Mouse (Mus musculus): ENCODE results near the gene Hap1. TPM values are rescaled to one million over a fixed set of nuclear protein-coding genes. Genes with fewer than 3 reads are reported as not detected.
A peak's percentile ranks its signal among the peaks of the same experiment; 100 is the strongest.

Hap1 gene
- 1.1 and 11.9 TPM in 2 replicates for polyA plus RNA-seq (2011; ENCODE audit: insufficient read depth, insufficient read length, low replicate concordance, missing spikeins)

DNA sequence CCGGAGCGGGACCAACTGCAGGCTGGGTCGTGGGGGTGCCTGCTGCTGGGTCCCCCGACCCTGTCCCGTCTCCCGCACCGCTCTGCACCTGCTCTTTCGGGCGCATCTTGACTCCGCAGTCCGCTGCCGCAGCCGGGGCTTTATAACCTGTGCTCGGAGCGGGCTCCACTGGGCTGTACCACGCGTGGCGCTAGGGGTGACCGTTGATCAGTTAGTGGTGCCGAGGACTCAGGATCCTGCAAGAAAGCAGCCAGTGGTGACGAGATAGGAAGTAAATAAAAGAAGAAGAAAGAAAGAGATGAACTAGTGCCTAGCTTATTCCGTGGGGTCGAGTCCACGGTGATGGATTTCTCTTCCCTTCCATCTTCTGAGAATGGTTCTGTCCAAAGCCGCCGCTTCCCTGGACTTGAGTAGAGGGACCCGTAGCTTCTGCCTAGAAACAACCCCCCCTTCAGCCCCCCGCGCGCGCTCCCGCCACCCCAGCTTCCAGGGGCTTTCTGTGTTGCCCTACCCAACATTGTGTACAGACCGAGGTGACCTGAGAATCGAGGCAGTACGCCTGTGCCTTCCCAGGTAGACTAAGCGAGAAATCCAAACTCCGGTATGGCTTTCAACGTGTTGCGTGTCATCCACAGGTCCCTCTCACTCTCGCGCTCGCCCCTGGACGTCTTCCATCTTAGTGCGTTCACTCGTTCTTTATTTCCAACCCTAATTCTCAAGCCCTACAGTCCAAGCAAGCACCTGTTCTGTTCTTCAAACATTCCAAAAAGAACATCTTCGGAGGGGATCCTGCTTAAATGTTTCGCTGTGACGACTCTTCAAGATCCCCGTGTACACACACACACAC, at the start of gene Hap1:
Hap1 (minus strand) TSS at position 157 of the 847 bp plus-strand sequence.
- no peaks in the 10 kb centered on the region for H3K4me1 ChIP-seq (ENCODE audit: control insufficient read depth, insufficient read depth, low read length)
- TF ChIP-seq POLR2A (IDR thresholded peaks at IDR 0.05; ENCODE audit: borderline replicate concordance, control insufficient read depth, low read depth, low read length), result no peak
- TF ChIP-seq CTCF (IDR thresholded peaks at IDR 0.05; ENCODE audit: control insufficient read depth, insufficient read depth, low read length), result no peak
- WGBS, result 3% methylated on average over 49 of the region's 49 CpGs
- peak within 1 kb of the TSS; percentile 54 for H3K4me3 ChIP-seq (replicated peaks; ENCODE audit: control insufficient read depth, low read depth, low read length)
- H3K27ac ChIP-seq (ENCODE audit: control insufficient read depth, insufficient read depth, low read depth, low read length, poor library complexity), result no peak within 1 kb of the TSS

DNA sequence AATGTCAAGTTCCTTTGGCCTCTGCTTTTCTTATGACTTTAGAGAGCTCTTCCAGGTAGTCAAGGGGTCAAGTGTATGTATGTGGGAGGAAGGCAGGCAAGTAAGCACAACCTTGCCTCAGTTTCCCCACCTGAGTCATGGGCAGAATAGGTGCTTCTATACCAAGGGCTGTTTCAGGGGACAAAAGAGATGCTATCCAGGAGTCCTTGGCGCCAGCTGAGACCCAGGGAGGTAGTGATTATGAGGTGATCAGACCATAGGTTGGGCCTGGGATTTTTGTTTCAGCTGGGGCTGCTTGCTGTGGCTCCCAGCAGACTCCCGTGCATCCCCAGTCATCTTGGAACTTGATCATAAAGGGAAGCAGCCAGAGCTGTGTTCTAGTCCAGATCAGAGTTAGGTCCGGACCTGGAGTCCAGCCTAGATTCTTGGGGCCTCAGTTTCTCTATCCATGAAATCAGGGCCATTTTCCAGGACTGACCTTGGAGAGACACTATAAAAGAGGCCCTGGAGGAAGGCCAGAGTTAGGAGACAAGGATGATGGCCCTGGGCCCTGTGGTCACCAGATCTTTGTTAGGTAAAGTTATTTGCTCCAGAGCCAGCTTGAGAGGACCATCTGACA, 48.6 kb upstream of the Hap1 start:
- H3K4me3 ChIP-seq (replicated peaks; ENCODE audit: control insufficient read depth, low read depth, low read length), result no peak overlapping the region
- H3K27ac ChIP-seq (ENCODE audit: control insufficient read depth, insufficient read depth, low read depth, low read length, poor library complexity), result no peak overlapping the region
- WGBS, result 78% methylated on average over 3 of the region's 3 CpGs
- no peaks in the 10 kb centered on the region for H3K4me1 ChIP-seq (ENCODE audit: control insufficient read depth, insufficient read depth, low read length)
- no peak for TF ChIP-seq CTCF (IDR thresholded peaks at IDR 0.05; ENCODE audit: control insufficient read depth, insufficient read depth, low read length)
- no peak for TF ChIP-seq POLR2A (IDR thresholded peaks at IDR 0.05; ENCODE audit: borderline replicate concordance, control insufficient read depth, low read depth, low read length)

DNA sequence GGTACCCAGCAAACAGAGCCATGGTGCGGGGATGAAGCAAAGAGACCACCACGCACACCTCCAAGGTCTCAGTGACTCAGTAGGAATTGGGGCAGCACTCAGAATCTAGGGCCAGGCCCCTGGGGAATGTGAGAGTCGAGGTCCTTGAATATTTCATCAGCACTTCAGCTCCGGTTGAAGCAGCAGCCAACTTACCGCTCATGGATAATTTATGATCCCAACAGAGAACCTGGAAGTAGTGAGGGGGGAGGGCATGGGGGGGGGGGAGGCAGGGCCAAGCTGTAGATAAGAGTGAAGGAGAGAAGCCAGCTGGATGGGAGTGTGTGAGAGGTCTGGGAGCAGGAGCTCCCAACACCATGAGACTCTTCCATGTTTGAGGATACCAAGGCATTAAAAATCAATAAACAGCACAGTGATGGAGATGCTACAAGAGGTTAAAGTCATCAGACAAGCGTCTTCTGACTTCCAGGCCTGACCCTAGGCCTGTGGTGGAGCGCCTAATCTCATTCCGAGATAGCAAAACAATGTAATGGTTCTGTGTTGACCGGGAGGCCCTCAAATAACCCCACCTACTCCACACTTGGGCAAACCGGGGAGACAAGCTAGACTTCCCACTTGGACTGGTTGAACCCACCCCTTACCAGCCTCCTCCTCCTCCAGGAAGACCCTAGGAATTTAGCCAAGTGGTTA, 47.7 kb upstream of the Hap1 start:
- 76% methylated on average over 10 of the region's 10 CpGs for WGBS
- no peak overlapping the region for H3K4me3 ChIP-seq (replicated peaks; ENCODE audit: control insufficient read depth, low read depth, low read length)
- TF ChIP-seq CTCF (IDR thresholded peaks at IDR 0.05; ENCODE audit: control insufficient read depth, insufficient read depth, low read length) (no peak), POLR2A (IDR thresholded peaks at IDR 0.05; ENCODE audit: borderline replicate concordance, control insufficient read depth, low read depth, low read length) (no peak)
- H3K27ac ChIP-seq (ENCODE audit: control insufficient read depth, insufficient read depth, low read depth, low read length, poor library complexity), result no peak overlapping the region
- no peaks in the 10 kb centered on the region for H3K4me1 ChIP-seq (ENCODE audit: control insufficient read depth, insufficient read depth, low read length)

DNA sequence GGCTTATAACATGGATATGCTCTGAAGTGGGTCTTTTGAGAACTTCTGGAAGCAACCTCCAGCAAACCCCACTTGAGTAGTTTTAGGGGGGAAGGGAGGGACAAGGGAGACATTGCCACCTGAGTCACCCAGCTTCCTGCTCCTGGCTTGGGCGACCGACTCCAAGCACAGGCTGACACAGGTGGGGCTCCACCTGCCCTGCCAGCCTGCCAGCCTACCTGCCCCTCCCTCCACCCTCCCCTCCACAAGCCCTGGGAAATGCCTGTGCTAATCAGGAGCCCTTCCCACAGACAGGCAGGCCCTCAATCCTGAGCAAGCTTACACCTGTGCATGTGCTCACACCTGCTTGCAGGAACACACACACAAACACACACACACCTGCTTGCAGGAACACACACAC, 46.8 kb upstream of the Hap1 start:
- Histone ChIP-seq H3K27ac (ENCODE audit: control insufficient read depth, insufficient read depth, low read depth, low read length, poor library complexity) (no peak overlapping the region), H3K4me3 (replicated peaks; ENCODE audit: control insufficient read depth, low read depth, low read length) (no peak overlapping the region), H3K4me1 (ENCODE audit: control insufficient read depth, insufficient read depth, low read length) (no peaks in the 10 kb centered on the region; the same call in 1 of the 2 replicates)
- TF ChIP-seq CTCF (IDR thresholded peaks at IDR 0.05; ENCODE audit: control insufficient read depth, insufficient read depth, low read length) (no peak), POLR2A (IDR thresholded peaks at IDR 0.05; ENCODE audit: borderline replicate concordance, control insufficient read depth, low read depth, low read length) (no peak)
- 67% methylated on average over 2 of the region's 2 CpGs for WGBS

DNA sequence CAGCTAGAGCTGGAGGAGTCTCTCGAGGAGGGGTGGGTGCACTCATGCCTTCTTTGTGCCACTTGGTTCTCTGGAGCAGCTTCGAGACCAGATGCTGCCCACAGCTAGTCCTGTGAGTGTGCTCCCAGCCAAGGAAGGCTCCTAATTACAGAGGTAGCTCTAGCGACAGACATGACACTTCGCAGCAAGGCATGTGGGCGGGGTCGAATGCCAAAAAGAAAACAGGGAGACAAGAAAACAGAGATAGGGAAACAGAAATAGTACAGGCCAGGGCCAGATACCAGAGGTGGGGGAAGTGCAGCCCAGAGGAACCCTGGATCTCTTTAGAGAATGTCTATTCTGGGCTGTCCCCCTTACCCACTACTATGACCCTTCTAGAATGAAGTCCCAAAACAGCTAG, 46.3 kb upstream of the Hap1 start:
- H3K4me1 ChIP-seq (ENCODE audit: control insufficient read depth, insufficient read depth, low read length), result no peaks in the 10 kb centered on the region; the same call in 1 of the 2 replicates
- no peak for TF ChIP-seq POLR2A (IDR thresholded peaks at IDR 0.05; ENCODE audit: borderline replicate concordance, control insufficient read depth, low read depth, low read length)
- TF ChIP-seq CTCF (IDR thresholded peaks at IDR 0.05; ENCODE audit: control insufficient read depth, insufficient read depth, low read length), result no peak

DNA sequence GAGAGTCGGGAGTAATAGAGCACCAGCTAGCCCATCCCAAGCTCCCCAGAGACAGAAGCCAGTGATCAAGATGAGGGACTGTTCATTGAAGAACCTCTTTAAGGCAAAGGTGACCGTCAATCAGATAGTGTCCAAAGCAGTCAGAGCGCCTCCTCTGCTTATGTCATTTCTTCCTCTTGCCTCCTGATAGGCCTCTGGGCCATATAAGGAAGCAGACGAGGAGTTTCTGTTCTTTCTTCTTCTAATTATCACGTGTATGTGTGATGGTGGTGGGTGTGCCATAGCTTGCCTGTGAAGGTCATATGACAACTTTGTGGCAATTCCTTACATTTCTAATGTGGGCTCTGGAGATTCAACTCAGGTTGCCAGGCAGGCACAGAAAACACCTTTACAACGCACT, 44.9 kb upstream of the Hap1 start:
- Histone ChIP-seq H3K4me1 (ENCODE audit: control insufficient read depth, insufficient read depth, low read length) (no peaks in the 10 kb centered on the region; the same call in 1 of the 2 replicates), H3K4me3 (replicated peaks; ENCODE audit: control insufficient read depth, low read depth, low read length) (no peak overlapping the region), H3K27ac (ENCODE audit: control insufficient read depth, insufficient read depth, low read depth, low read length, poor library complexity) (no peak overlapping the region)
- TF ChIP-seq POLR2A (IDR thresholded peaks at IDR 0.05; ENCODE audit: borderline replicate concordance, control insufficient read depth, low read depth, low read length), result no peak
- no peak for TF ChIP-seq CTCF (IDR thresholded peaks at IDR 0.05; ENCODE audit: control insufficient read depth, insufficient read depth, low read length)
- WGBS, result 39% methylated on average over 6 of the region's 6 CpGs

More for the DNA sequence above, 46.3 kb upstream of the Hap1 start:
- no peak overlapping the region for H3K27ac ChIP-seq (ENCODE audit: control insufficient read depth, insufficient read depth, low read depth, low read length, poor library complexity)
- whole genome bisulfite sequencing, result 63% methylated on average over 6 of the region's 6 CpGs
- no peak overlapping the region for H3K4me3 ChIP-seq (replicated peaks; ENCODE audit: control insufficient read depth, low read depth, low read length)

DNA sequence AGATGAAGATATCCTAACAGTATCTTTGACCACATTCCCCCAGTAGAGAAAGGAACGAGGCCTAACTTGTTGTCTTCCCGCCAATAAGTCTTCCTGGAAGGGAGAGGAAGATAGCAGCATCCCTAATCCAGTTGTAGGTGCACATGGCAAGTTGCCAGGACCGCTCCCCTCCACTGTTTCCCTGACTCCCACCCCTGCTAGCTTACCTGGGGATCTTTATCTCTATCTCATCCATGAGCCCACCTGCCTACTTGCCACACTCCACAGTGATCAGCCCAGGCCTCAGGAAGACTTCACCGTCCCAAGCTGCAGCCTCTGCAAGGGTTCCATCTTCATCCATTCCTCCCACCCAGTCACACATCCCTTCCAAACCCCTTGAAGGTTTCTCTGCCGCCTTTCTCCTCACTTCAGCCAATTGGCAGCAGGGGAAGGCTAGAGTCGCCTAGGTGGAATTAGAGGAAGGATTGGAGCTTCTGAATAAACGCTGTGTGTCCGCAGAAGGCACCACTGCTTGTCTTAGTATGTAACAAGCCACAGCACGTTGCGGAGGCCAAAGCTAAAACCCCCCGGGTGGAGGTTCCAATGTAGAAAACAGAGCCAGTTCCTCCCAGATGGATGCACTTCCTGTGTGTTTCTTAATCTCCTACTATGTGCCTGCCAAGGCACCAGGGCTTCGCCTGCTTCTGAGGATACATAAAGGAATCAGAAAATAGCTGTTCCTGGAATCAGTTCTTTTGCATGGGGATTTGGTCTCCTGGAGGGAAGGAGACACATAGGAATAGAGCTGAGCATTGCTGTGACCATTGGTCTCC, 44.0 kb upstream of the Hap1 start:
- no peak for TF ChIP-seq CTCF (IDR thresholded peaks at IDR 0.05; ENCODE audit: control insufficient read depth, insufficient read depth, low read length)
- Histone ChIP-seq H3K27ac (ENCODE audit: control insufficient read depth, insufficient read depth, low read depth, low read length, poor library complexity) (no peak overlapping the region), H3K4me1 (ENCODE audit: control insufficient read depth, insufficient read depth, low read length) (peaks cover 1% of the 10 kb centered on the region; the same call in 1 of the 2 replicates), H3K4me3 (replicated peaks; ENCODE audit: control insufficient read depth, low read depth, low read length) (no peak overlapping the region)
- 71% methylated on average over 12 of the region's 12 CpGs for WGBS

Measured in bone marrow, adult 2 months (tissue).